Mouse (Mus musculus): ENCODE measurements around the gene Vmn2r8.
"Not testable (repeated sequence)": the region's sequence is repeated elsewhere in the genome, so short reads cannot be mapped to it uniquely, and the experiment has no call there.

Gene Vmn2r8

DNA sequence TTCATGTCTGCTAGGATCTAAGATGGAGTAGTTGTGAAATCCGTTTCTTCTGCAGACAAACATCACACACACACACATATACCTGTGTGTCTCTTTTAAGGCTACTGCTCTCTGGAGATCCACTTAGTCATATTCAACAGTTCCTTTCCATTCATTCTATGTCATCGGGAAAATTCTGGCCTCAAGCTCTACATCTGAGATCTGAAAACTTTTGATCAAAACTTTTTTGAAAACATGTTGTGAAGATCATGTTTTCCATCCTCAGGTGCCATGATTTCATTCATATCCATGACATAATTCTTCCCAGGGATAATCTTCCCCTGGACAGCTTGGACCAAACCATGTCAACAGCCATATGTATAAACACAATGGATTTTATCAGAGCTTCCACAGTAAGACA is at the start of gene Vmn2r8:
Gene Vmn2r8 (minus strand): TSS at position 101 of the 400 bp plus-strand sequence.
- DNase-seq (ENCODE audit: low read depth, low spot score), result not testable (repeated sequence)

DNA sequence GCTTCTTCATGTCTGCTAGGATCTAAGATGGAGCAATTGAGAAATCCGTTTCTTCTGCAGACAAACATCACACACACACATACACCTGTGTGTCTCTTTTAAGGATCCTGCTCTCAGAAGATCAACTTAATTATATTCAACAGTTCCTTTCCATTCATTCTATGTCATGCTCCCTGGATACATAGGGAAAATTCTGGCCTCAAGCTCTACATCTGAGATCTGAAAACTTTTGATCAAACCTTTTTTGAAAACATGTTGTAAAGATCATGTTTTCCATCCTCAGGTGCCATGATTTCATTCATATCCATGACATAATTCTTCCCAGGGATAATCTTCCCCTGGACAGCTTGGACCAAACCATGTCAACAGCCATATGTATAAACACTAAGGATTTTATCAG is 43.9 kb upstream of the Vmn2r8 start, which contains the start of gene Vmn2r9:
Gene Vmn2r9 (minus strand): TSS at position 101 of the 400 bp plus-strand sequence.
- not testable (repeated sequence) for DNase-seq (ENCODE audit: low read depth, low spot score)

DNA sequence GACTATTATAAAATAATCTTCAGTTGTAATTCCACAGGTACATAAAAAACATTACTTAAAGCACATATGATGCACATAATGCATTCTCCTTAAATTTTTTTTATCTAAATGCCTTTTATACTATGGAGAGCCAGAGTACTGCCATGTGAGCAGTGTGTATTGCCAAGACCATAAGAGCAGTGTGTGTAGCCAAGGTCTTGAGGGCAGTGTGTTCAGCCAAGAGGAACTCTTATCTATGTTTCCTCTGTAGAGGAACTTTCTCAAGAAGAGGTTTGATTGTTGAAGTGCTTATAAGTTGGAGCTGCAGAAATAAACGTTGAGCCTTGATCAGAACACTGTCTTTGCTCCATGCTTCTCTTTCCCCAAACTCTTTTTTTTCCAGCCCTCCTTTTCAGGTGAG is 40.8 kb upstream of the Vmn2r8 start:
- DNase-seq (ENCODE audit: low read depth, low spot score), result no peak

DNA sequence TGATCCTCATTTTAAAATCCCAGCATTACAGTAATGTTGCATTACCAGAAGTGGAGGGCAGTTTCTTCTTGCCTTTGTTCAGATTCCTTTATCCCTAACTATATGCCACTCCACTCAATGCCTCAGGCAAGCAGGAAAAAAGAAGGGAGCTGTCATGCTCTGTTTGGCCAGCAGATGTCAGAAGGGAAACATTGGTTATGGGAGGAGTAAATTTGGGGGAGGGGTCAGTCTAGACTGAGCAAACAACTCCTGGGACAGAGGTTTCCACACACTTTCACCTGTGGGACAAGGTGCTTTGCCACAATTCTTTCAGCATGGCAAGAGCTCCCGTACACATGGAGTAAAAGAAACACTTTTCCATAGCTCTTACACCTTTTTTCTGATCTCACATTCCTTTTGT is 27.5 kb upstream of the Vmn2r8 start:
- DNase-seq (ENCODE audit: low read depth, low spot score), result peak; percentile 64

DNA sequence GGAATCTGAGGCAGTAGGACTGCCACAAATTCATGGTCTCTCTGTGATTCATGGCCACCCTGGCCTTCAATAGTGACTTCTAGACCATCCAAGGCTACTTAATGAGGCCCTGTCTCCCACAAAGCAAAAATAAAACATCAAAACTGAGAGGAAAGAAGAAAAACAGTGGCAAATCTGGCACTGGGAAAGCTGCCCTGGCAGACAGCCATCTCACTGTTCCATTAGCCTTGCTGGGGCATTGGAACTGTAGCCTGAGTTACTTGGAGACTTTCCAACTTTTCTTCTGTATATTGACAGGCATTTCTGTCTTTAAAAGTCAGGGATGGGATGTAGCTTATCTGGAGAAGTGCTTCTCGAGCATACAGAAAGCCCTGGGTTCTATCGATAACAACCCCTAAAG is 14.6 kb upstream of the Vmn2r8 start:
- no peak for DNase-seq (ENCODE audit: low read depth, low spot score)

DNA sequence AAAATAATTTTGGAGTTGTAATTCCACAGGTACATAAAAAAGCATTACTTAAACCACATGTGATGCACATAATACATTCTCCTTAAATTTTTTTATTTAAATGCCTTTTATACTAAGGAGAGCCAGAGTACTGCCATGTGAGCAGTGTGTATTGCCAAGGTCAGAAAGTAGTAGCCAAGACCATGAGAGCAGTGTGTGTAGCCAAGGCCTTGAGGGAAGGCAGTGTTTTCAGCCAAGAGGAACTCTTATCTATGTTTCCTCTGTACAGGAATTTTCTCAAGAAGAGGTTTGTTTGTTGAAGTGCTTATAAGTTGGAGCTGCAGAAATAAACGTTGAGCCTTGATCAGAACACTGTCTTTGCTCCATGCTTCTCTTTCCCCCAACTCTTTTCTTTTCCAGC is 5.0 kb downstream of the Vmn2r8 start:
- DNase-seq (ENCODE audit: low read depth, low spot score), result no peak

DNA sequence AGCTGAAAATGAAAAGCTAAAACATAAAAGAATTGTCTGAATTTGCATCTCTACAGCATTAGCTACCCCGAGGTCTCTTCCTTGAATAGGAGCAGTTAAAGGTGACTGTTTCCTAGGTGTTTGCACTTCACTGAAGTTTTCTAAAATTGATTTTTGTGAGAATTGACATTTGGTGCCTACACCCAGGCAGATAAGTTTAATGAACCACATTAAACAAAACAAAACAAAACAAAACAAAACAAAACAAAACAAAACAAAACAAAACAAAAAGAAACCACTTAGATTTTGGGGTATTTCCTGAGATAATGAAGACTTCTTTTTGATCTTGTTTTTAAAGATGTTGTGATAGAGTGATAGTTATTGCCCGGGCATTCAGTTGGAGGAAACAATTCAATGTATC is 13.4 kb downstream of the Vmn2r8 start, which contains the start of gene Tmed11:
Gene Tmed11 (minus strand): TSS at position 101 of the 400 bp plus-strand sequence.
- not testable (repeated sequence) for DNase-seq (ENCODE audit: low read depth, low spot score)

DNA sequence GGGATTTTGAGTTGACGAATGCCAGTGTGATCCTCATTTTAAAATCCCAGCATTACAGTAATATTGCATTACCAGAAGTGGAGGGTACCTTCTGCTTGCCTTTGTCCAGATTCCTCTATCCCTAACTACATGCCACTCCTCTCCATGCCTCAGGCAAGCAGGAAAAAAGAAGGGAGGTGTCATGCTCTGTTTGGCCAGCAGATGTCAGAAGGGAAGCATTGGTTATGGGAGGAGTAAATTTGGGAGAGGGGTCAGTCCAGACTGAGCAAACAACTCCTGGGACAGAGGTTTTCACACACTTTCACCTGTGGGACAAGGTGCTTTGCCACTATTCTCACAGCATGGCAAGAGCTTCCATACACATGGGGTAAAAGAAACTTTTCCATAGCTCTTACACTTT is 18.3 kb downstream of the Vmn2r8 start:
- peak; percentile 41 for DNase-seq (ENCODE audit: low read depth, low spot score)

DNA sequence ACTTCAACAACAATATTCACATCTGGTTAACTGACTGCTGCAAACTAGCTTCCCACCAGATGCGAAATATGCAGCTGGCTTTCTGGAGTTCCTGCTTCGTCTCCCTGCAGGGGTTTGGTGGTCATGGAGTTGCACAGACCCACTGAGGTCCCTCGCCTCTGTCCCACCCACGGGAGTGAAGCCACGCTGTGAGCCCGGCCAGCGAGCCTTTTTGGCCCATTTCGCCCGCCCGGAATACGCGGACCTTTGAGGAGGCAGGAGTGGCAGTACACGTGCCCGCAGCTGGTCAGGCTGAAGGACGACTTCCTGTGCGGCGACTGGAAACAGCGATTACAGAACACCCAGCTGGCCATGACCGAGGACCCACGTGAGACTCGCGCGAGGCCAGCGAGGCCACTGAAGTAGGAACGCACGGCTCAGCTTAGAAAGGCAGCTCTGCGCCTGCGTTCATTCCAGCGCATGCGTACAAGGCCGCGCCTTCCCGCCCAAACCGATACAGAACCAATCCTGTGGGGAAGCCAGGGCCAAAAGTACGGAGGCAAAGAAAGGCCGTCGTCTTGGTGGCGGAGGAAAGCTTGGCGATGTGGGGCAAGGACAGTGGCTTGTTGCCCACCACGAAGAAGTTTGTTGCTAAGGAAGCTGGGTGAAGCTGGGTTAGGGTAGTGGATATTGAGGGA is 33.9 kb downstream of the Vmn2r8 start, which contains the start of gene Rnf212:
Gene Rnf212 (minus strand): TSS at position 353 of the 677 bp plus-strand sequence.
- peak; percentile 75 for DNase-seq (ENCODE audit: low read depth, low spot score)

DNA sequence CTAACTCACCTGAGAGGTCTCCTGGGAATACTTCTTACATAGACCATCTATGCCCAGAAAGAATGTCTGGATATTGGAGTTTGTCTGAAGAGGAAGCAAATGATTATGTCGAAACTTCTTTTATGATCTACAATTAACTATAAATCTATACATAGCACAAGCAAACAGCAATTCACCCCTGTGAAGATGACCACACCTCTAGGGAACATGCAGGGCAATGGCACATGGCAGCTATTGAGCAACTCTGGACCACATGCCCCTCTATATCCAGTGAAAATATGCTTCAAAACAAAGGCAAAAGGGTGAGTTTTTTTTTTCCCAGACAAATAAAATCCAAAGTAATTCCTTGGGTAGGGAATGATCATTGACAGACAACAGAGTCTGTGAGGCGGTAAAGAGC is 48.6 kb downstream of the Vmn2r8 start:
- no peak for DNase-seq (ENCODE audit: low read depth, low spot score)

DNA sequence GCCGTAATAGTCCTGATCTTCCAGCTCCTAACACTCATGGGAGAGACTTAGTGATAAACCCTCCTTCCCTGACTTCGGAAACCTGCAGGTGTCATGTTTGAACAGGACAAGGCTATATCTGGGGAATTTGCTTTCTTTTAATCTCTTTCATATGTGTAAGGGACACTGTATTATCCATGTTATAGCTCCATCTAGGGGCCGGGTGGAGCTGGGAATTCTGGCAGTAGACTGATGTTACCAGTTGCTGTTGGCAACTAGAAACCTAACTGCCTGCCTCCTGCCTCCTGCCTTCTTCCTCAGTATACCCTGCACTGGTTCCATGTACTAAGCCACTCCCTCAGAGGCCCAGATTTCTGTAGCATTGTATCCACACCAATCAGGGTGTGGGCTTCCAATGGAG is 50.3 kb downstream of the Vmn2r8 start:
- peak; percentile 36 for DNase-seq (ENCODE audit: low read depth, low spot score)

DNA sequence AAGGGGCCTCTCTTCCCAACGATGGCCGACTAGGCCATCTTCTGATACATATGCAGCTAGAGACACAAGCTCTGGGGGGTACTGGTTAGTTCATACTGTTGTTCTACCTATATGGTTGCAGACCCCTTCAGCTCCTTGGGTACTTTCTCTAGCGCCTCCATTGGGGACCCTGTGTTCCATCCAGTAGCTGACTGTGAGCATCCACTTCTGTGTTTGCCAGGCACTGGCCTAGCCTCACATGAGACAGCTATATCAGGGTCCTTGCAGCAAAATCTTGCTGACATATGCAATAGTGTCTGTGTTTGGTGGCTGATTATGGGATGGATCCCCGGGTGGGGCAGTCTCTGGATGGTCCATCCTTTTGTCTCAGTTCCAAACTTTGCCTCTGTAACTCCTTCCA is 57.4 kb downstream of the Vmn2r8 start:
- DNase-seq (ENCODE audit: low read depth, low spot score), result not testable (repeated sequence)

DNA sequence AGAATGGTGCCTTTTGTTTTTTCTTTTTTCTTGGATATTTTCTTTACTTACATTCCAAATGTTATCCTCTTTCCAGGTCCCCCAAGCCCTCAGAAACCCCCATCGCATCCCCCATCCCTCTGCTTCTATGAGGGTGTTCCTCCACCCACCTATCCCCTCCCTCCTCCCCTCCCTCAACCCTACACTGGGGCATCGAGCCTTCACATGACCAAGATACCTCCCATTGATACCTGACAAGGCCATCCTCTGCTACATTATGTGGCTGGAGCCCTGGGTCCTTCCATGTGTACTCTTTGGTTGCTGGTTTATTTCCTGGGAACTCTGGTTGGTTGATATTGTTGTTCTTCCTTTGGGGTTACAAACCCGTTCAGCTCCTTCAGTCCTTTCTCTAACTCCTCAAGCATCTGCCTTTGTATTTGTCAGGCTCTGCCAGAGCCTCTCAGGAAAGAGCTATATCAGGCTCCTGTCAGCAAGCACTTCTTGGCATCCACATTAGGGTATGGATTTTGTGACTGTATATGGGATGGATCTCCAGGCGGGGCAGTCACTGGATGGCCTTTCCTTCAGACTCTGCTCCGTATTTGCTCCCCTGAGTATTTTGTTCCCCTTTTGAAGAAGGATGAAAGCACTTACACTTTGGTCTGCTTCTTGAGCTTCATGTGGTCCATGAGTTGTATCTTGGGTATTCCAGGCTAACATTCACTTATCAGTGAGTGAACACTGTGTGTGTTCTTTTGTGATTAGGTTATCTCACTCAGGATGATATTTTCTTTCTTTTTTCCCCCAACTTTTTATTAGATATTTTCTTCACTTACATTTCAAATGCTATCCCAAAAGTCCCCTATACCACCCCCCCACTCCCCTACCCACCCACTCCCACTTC is 58.1 kb downstream of the Vmn2r8 start:
- no peak for DNase-seq (ENCODE audit: low read depth, low spot score)

DNA sequence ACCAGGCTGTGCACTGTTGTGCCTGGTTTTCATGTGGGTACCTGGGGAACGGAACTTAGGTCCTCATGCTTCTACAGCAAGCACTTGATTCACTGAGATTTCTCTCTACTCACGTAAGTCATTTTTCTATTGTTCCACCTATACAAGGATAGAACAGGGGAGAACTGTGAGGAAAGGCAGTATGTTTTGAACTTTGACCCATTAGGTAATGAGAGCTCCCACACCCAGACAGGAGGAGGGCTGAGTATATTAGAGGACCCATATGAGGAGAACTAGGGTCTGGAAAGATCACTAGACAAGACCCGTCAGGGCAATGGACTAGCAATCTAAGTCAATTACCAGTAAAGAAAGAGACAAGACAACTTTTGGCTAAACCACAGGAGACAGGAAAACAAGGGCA is 64.0 kb downstream of the Vmn2r8 start:
- DNase-seq (ENCODE audit: low read depth, low spot score), result no peak

DNA sequence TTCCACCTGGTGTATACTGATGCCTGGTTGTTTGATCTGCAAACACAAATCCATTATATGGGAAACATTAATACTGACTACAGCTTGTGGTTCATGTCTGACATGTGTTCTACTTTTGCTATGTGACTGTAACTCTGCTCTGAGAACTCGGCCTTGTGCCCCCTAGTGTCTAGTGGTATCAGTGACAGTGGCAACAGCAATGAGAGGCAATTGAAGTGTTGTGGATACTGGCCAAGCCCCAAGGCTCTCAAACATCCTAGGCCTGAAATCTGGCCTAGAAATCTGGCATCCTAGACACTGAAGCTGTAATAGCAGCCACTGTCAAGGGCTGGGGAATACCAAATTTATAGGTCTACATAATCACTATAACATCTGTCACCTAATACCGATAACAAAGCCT is 64.8 kb downstream of the Vmn2r8 start:
- DNase-seq (ENCODE audit: low read depth, low spot score), result peak; percentile 67

DNA sequence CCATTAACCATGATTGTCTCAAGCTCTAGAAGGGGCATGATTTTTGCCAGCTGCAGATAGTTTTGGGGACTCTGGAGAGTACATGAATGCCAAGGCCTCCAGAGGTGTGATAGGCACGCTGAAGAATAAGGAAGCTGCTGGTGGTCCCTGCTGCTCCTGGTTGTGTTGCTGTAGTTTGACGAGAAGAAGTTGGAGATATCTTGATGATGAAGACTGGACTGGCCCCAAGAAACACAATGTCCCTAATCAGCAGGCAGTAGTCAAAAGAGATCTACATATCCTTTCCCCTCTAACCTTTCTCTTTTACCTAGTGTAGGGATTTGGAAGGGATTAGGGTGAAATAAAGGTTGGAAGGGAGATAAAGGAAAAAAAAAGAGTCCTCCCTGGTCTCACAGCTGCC is 66.1 kb downstream of the Vmn2r8 start:
- no peak for DNase-seq (ENCODE audit: low read depth, low spot score)

DNA sequence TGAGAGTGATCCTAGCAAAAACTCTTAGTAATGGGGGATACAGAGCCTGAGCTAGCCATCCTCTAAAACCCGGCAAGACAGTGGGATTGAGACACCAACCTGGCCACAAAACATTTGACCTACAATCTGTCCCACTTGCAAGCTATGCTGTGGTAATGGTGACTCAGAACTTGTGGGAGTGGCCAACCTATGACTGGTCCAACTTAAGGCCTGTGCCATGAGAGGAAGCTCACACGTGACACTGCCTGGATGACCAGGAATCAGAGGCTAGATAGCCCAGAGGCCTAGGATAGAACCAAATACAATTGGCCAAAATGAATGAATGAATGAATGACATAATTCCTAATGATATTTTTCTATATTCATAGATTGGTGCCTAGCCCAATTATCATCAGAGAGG is 66.8 kb downstream of the Vmn2r8 start:
- DNase-seq (ENCODE audit: low read depth, low spot score), result no peak
